Comparison of ENCODE assay signal across 25 mouse cellular contexts in the genomic region with DNA sequence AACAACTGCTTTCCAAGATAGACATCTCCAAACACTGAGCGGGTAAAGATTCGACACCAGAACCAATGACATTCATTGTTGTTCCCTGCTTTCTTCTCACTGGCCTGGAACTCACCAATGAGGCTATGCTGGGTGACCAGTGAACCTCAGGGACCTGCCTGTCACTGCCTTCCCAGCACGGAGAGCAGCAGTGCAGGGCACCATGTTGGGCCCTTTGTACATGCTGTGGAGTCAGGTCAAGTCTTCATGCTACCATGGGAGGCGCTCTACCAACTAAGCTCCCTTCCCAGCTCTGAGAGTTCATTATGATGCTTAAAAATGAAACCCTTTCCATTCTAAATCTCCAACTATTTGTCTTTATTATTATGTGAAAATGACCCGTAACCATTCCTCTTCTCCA. TPM values are rescaled to one million over a fixed set of nuclear protein-coding genes. Genes with fewer than 3 reads are reported as not detected.
"Had no signal": no experiment of that assay in that cellular context is flagged by ENCODE, and none has a peak within 500 bp of the region (broad histone marks: within the 10 kb centered on the region; RNA-seq: fewer than 3 reads in every experiment).

No protein-coding gene starts in this region.

- H3K36me3 ChIP-seq: heart, embryonic 13.5 days; heart, embryonic 15.5 days; hindbrain, embryonic 13.5 days; hindbrain, embryonic 15.5 days; limb, embryonic 10.5 days; limb, embryonic 12.5 days; liver, embryonic 13.5 days; liver, embryonic 15.5 days had no signal

- H3K4me3 ChIP-seq: gastrocnemius, adult 2 months; heart, adult 2 months; heart, embryonic 13.5 days; heart, embryonic 15.5 days; hindbrain, embryonic 13.5 days; hindbrain, embryonic 15.5 days; limb, embryonic 10.5 days; limb, embryonic 12.5 days; liver, embryonic 13.5 days; liver, embryonic 15.5 days had no signal

- H3K4me2 ChIP-seq: heart, embryonic 11.5 days; heart, embryonic 13.5 days; heart, embryonic 15.5 days; limb, embryonic 12.5 days; liver, embryonic 11.5 days; liver, embryonic 13.5 days; liver, embryonic 15.5 days had no signal

- H3K27ac ChIP-seq: gastrocnemius, adult 2 months; heart, adult 2 months; heart, embryonic 13.5 days; heart, embryonic 15.5 days; hindbrain, embryonic 13.5 days; hindbrain, embryonic 15.5 days; hindbrain, postnatal 0 days; kidney, postnatal 0 days; limb, embryonic 10.5 days; limb, embryonic 12.5 days; liver, embryonic 13.5 days; liver, embryonic 15.5 days had no signal

- H3K9ac ChIP-seq: heart, embryonic 13.5 days; heart, embryonic 15.5 days; hindbrain, embryonic 13.5 days; hindbrain, embryonic 15.5 days; limb, embryonic 12.5 days; liver, embryonic 13.5 days; liver, embryonic 15.5 days had no signal

- H3K9me3 ChIP-seq: heart, embryonic 13.5 days; heart, embryonic 15.5 days; hindbrain, embryonic 13.5 days; hindbrain, embryonic 15.5 days; limb, embryonic 10.5 days; limb, embryonic 12.5 days; liver, embryonic 13.5 days; liver, embryonic 15.5 days had no signal

- H3K4me1 ChIP-seq: heart, embryonic 13.5 days; heart, embryonic 15.5 days; hindbrain, embryonic 15.5 days; liver, embryonic 13.5 days; liver, embryonic 15.5 days had no signal

- DNase-seq: gastrocnemius, adult 2 months; gastrocnemius, postnatal 10 days; gastrocnemius, postnatal 36 days; heart, adult 2 months; heart, postnatal 14 days; heart, postnatal 36 days; kidney, adult 11 months; kidney, adult 8-10 months; kidney, postnatal 14 days; layer of hippocampus, adult 9-11 months; layer of hippocampus, postnatal 36 days; liver; liver, embryonic 13.5 days had no signal

- H3K27me3 ChIP-seq: limb, embryonic 12.5 days had no signal

RNA-seq across cellular contexts. Expression of a gene that starts 6.8 kb away (rescaled TPM):
- total RNA-seq: hematopoietic stem cell, adult 5-6 weeks had no signal
